11 mouse cellular contexts compared by ENCODE assay signal in genomic region chr11:55113209-55113860, GRCm38 (mm10). TPM values are rescaled to one million over a fixed set of nuclear protein-coding genes. Genes with fewer than 3 reads are reported as not detected.
DNase-seq lines count a peak whose midpoint lies in the region; ATAC-seq and TF ChIP-seq lines count a peak whose summit lies in the region.
"Had no signal": no experiment of that assay in that cellular context is flagged by ENCODE, and none has a peak within 500 bp of the region (broad histone marks: within the 10 kb centered on the region; RNA-seq: fewer than 3 reads in every experiment).

No protein-coding gene starts in this region.

- no peaks in the 10 kb centered on the region for H3K9me3 ChIP-seq in ES-Bruce4 (replicated peaks; ENCODE audit: control insufficient read depth, insufficient read depth, low read length, poor library complexity, severe bottlenecking)
- H3K9me3 ChIP-seq: embryonic facial prominence, embryonic 13.5 days had no signal

- H3K4me3 ChIP-seq in ES-Bruce4 (ENCODE audit: low read depth, low read length): peak overlapping the region; percentile 33
- H3K4me3 ChIP-seq: embryonic facial prominence, embryonic 13.5 days had no signal

- DNase-seq in embryo, embryonic 10.5 days (ENCODE audit: low spot score): peak; percentile 17
- DNase-seq in embryo, embryonic 11 days: no peak
- DNase-seq in induced T-regulatory cell, adult 2 months (ENCODE audit: low read depth): peak; percentile 76
- DNase-seq in urinary bladder, adult 2 months (ENCODE audit: low spot score): no peak
- DNase-seq in gastrocnemius, adult 18-20 months (ENCODE audit: low spot score): no peak
- DNase-seq in adrenal gland, postnatal 36 days: no peak

- H3K4me1 ChIP-seq in ES-Bruce4 (ENCODE audit: control insufficient read depth, insufficient read depth, low read length): no peaks in the 10 kb centered on the region
- H3K4me1 ChIP-seq: embryonic facial prominence, embryonic 13.5 days had no signal

- no peak overlapping the region for H3K9ac ChIP-seq in ES-Bruce4 (ENCODE audit: low read depth, poor library complexity, severe bottlenecking)
- H3K9ac ChIP-seq: embryonic facial prominence, embryonic 13.5 days had no signal

- no peak for TF ChIP-seq EP300 in ES-Bruce4 (IDR thresholded peaks at IDR 0.05; ENCODE audit: insufficient read depth, low read depth, low read length)

- no peaks in the 10 kb centered on the region for H3K36me3 ChIP-seq in ES-Bruce4 (ENCODE audit: control insufficient read depth, insufficient read depth, low read length, poor library complexity, severe bottlenecking)
- H3K36me3 ChIP-seq: embryonic facial prominence, embryonic 13.5 days had no signal

- H3K27ac ChIP-seq in ES-Bruce4 (ENCODE audit: insufficient read depth, low read length): peak overlapping the region; percentile 21
- H3K27ac ChIP-seq: embryonic facial prominence, embryonic 13.5 days had no signal

- no peak for TF ChIP-seq CTCF in ES-Bruce4 (IDR thresholded peaks at IDR 0.05; ENCODE audit: low read depth, low read length)

- TF ChIP-seq POLR2A in ES-Bruce4 (IDR thresholded peaks at IDR 0.05; ENCODE audit: insufficient read depth, low read length): no peak

- no peaks in the 10 kb centered on the region for H3K27me3 ChIP-seq in ES-Bruce4 (ENCODE audit: control insufficient read depth, insufficient read depth, low read length, poor library complexity, severe bottlenecking)
- H3K27me3 ChIP-seq: embryonic facial prominence, embryonic 13.5 days had no signal

- peak; percentile 94 for ATAC-seq in monocyte, adult 5-6 weeks (replicated peaks; ENCODE audit: insufficient number of reproducible peaks, low FRiP score, low TSS enrichment, poor library complexity, severe bottlenecking)

RNA-seq across cellular contexts. Expression of gene Gm2a, which starts 15.4 kb away (rescaled TPM):
- polyA plus RNA-seq in ES-Bruce4 (2011; ENCODE audit: insufficient read depth, insufficient read length, low read depth, missing spikeins): 24.7 and 24.9 TPM in 2 replicates
- 182 to 271 TPM (median 223 TPM) in 3 replicates for total RNA-seq in monocyte, adult 5-6 weeks (2017)
- 47.0 and 62.2 TPM in 2 replicates for polyA plus RNA-seq in urinary bladder, adult 2 months (2012; rRNA removed)
- total RNA-seq in gastrocnemius, adult 18-20 months (2021): 1 to 10 TPM; 8.2 TPM
- total RNA-seq in adrenal gland, postnatal 36 days (2021): 100 to 1,000 TPM; 220 to 225 TPM

RNA-seq across cellular contexts. Expression of gene Ccdc69, which starts 35.4 kb away (rescaled TPM):
- polyA plus RNA-seq in ES-Bruce4 (2011; ENCODE audit: insufficient read depth, insufficient read length, low read depth, missing spikeins): not detected in 2 replicates
- 41.1 to 55.7 TPM (median 42.3 TPM) in 3 replicates for total RNA-seq in monocyte, adult 5-6 weeks (2017)
- 29.0 and 33.3 TPM in 2 replicates for polyA plus RNA-seq in urinary bladder, adult 2 months (2012; rRNA removed)
- total RNA-seq in gastrocnemius, adult 18-20 months (2021): 1 to 10 TPM; 3.0 to 3.3 TPM
- 1 to 10 TPM; 7.3 to 10.0 TPM for total RNA-seq in adrenal gland, postnatal 36 days (2021)

RNA-seq across cellular contexts. Expression of gene Slc36a3, which starts 38.2 kb away (rescaled TPM):
- polyA plus RNA-seq in ES-Bruce4 (2011; ENCODE audit: insufficient read depth, insufficient read length, low read depth, missing spikeins): not detected in 2 replicates
- total RNA-seq in monocyte, adult 5-6 weeks (2017): not detected in 3 replicates
- polyA plus RNA-seq in urinary bladder, adult 2 months (2012; rRNA removed): 0.06 TPM in 1 of 2 replicates, not detected in the other
- total RNA-seq in gastrocnemius, adult 18-20 months (2021): not detected
- total RNA-seq in adrenal gland, postnatal 36 days (2021): not detected
- total RNA-seq: left cerebral cortex, postnatal 36 days had no signal
- polyA plus RNA-seq: embryonic facial prominence, embryonic 13.5 days; stomach, embryonic 14.5 days had no signal

Comparison
In these comparisons a context has a peak if more than half of its experiments do, and no peak if none do; other contexts are left out.
1. DNase-seq: peak in embryo, embryonic 10.5 days (single experiment) and induced T-regulatory cell, adult 2 months (single experiment); none in embryo, embryonic 11 days (single experiment), urinary bladder, adult 2 months (single experiment), gastrocnemius, adult 18-20 months (single experiment) and adrenal gland, postnatal 36 days (0 of 2).
2. RNA of gene Gm2a, which starts 15.4 kb away (total RNA-seq): 220 to 225 TPM in adrenal gland, postnatal 36 days and 182 to 271 TPM in monocyte, adult 5-6 weeks; 8.2 TPM in gastrocnemius, adult 18-20 months; every median in the first group is over 10 times any median in the second.